Mouse (Mus musculus): ENCODE measurements at regions not wholly inside any gene's neighbourhood (a gene's known extent, or its start where the extent isn't known, plus 50 kb on each side); places are given as distances from the start of the nearest gene placed in this dataset.
A peak's percentile ranks its signal among the peaks of the same experiment; 100 is the strongest.

- WGBS, result 35% methylated on average over 9 of the region's 9 CpGs
- TF ChIP-seq POLR2A (IDR thresholded peaks at IDR 0.05; ENCODE audit: borderline replicate concordance, insufficient read depth, low read length), result no peak
- peak; percentile 46; the same call in 1 of the 2 replicates for TF ChIP-seq CTCF (IDR thresholded peaks at IDR 0.05; ENCODE audit: borderline replicate concordance, insufficient read depth, low read depth, low read length)
- peak; percentile 32 to 34 for DNase-seq
- Histone ChIP-seq H3K4me3 (replicated peaks; ENCODE audit: insufficient read depth, low read depth, low read length) (no peak overlapping the region), H3K27me3 (ENCODE audit: control insufficient read depth, insufficient read depth, low read length) (no peaks in the 10 kb centered on the region), H3K27ac (ENCODE audit: insufficient read depth, low read length) (no peak overlapping the region), H3K4me1 (ENCODE audit: control insufficient read depth, insufficient read depth, low read length) (no peaks in the 10 kb centered on the region)
Measured at GRCm38 (mm10) chr10:91297792-91298460, 116.8 kb upstream of the Tmpo start.

DNA sequence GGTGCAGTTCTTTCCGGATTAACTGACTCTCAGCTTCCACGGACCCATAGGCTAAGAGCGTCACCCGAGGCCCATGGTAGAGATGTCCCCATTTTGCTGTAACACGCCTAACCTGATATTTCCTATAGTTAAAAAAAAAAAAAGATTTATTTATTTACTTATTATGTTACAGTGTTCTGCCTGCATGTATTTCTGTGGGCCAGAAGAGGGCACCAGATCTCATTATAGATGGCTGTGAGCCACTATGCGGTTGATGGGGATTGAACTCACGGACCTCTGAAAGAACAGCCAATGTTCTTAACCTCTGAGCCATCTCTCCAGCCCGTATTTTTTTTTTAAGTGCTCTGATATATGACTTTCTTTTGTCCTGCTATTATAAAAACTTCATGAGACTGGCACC lies 114.2 kb upstream of the Tmpo start:
- 86% methylated on average over 8 of the region's 8 CpGs for WGBS
- DNase-seq, result no peak
- TF ChIP-seq CTCF (IDR thresholded peaks at IDR 0.05; ENCODE audit: borderline replicate concordance, insufficient read depth, low read depth, low read length) (no peak), POLR2A (IDR thresholded peaks at IDR 0.05; ENCODE audit: borderline replicate concordance, insufficient read depth, low read length) (no peak)
- Histone ChIP-seq H3K4me3 (replicated peaks; ENCODE audit: insufficient read depth, low read depth, low read length) (no peak overlapping the region), H3K27me3 (ENCODE audit: control insufficient read depth, insufficient read depth, low read length) (no peaks in the 10 kb centered on the region), H3K4me1 (ENCODE audit: control insufficient read depth, insufficient read depth, low read length) (no peaks in the 10 kb centered on the region), H3K27ac (ENCODE audit: insufficient read depth, low read length) (no peak overlapping the region)

GRCm38 (mm10) chr10:91293226-91293625 lies 112.1 kb upstream of the Tmpo start:
- no peak for TF ChIP-seq CTCF (IDR thresholded peaks at IDR 0.05; ENCODE audit: borderline replicate concordance, insufficient read depth, low read depth, low read length)
- TF ChIP-seq POLR2A (IDR thresholded peaks at IDR 0.05; ENCODE audit: borderline replicate concordance, insufficient read depth, low read length), result no peak
- H3K27ac ChIP-seq (ENCODE audit: insufficient read depth, low read length), result no peak overlapping the region
- no peaks in the 10 kb centered on the region for H3K4me1 ChIP-seq (ENCODE audit: control insufficient read depth, insufficient read depth, low read length)
- WGBS, result 89% methylated on average over 6 of the region's 6 CpGs
- no peak for DNase-seq
- no peak overlapping the region for H3K4me3 ChIP-seq (replicated peaks; ENCODE audit: insufficient read depth, low read depth, low read length)
- no peaks in the 10 kb centered on the region for H3K27me3 ChIP-seq (ENCODE audit: control insufficient read depth, insufficient read depth, low read length)

DNA sequence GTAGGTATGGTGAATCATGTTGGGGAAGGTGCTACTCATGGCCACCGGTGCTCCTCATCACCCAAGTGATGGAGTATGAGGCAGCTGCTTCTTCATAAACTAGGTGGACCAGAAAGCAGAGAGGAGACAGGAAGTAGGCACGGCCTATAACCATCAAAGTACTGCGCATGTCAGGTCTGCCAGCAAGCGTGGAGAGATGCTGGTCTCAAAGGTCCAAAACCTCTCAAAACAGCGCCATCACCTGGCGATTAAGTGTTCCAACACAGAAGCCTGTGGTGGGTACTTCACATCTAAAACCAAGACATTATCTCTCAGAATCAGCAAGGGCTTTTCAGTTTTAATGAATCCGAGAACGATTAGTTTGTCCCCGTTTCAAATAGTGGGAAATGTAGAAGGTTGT lies 103.1 kb upstream of the Tmpo start:
- DNase-seq, result no peak
- Histone ChIP-seq H3K4me3 (replicated peaks; ENCODE audit: insufficient read depth, low read depth, low read length) (no peak overlapping the region), H3K27ac (ENCODE audit: insufficient read depth, low read length) (no peak overlapping the region), H3K4me1 (ENCODE audit: control insufficient read depth, insufficient read depth, low read length) (no peaks in the 10 kb centered on the region), H3K27me3 (ENCODE audit: control insufficient read depth, insufficient read depth, low read length) (no peaks in the 10 kb centered on the region)
- TF ChIP-seq POLR2A (IDR thresholded peaks at IDR 0.05; ENCODE audit: borderline replicate concordance, insufficient read depth, low read length), result no peak
- no peak for TF ChIP-seq CTCF (IDR thresholded peaks at IDR 0.05; ENCODE audit: borderline replicate concordance, insufficient read depth, low read depth, low read length)
- WGBS, result 94% methylated on average over 9 of the region's 9 CpGs

GRCm38 (mm10) chr10:91270955-91271741 lies 90.0 kb upstream of the Tmpo start:
- no peak overlapping the region for H3K4me3 ChIP-seq (replicated peaks; ENCODE audit: insufficient read depth, low read depth, low read length)
- 9% methylated on average over 14 of the region's 14 CpGs for WGBS
- H3K4me1 ChIP-seq (ENCODE audit: control insufficient read depth, insufficient read depth, low read length), result no peaks in the 10 kb centered on the region
- H3K27ac ChIP-seq (ENCODE audit: insufficient read depth, low read length), result no peak overlapping the region
- TF ChIP-seq CTCF (IDR thresholded peaks at IDR 0.05; ENCODE audit: borderline replicate concordance, insufficient read depth, low read depth, low read length) (peak; percentile 95), POLR2A (IDR thresholded peaks at IDR 0.05; ENCODE audit: borderline replicate concordance, insufficient read depth, low read length) (no peak)
- H3K27me3 ChIP-seq (ENCODE audit: control insufficient read depth, insufficient read depth, low read length), result no peaks in the 10 kb centered on the region
- peak; percentile 73 to 85 for DNase-seq

- Histone ChIP-seq H3K4me3 (replicated peaks; ENCODE audit: insufficient read depth, low read depth, low read length) (no peak overlapping the region), H3K4me1 (ENCODE audit: control insufficient read depth, insufficient read depth, low read length) (no peaks in the 10 kb centered on the region), H3K27ac (ENCODE audit: insufficient read depth, low read length) (no peak overlapping the region), H3K27me3 (ENCODE audit: control insufficient read depth, insufficient read depth, low read length) (no peaks in the 10 kb centered on the region)
- no peak for TF ChIP-seq POLR2A (IDR thresholded peaks at IDR 0.05; ENCODE audit: borderline replicate concordance, insufficient read depth, low read length)
- TF ChIP-seq CTCF (IDR thresholded peaks at IDR 0.05; ENCODE audit: borderline replicate concordance, insufficient read depth, low read depth, low read length), result peak; percentile 43; the same call in 1 of the 2 replicates
- peak; percentile 23 to 37 for DNase-seq
- 30% methylated on average over 14 of the region's 14 CpGs for WGBS
Measured at GRCm38 (mm10) chr10:91270268-91270954, 89.3 kb upstream of the Tmpo start.

GRCm38 (mm10) chr10:91267886-91268285 lies 86.8 kb upstream of the Tmpo start:
- no peak overlapping the region for H3K4me3 ChIP-seq (replicated peaks; ENCODE audit: insufficient read depth, low read depth, low read length)
- H3K27me3 ChIP-seq (ENCODE audit: control insufficient read depth, insufficient read depth, low read length), result no peaks in the 10 kb centered on the region
- TF ChIP-seq POLR2A (IDR thresholded peaks at IDR 0.05; ENCODE audit: borderline replicate concordance, insufficient read depth, low read length) (no peak), CTCF (IDR thresholded peaks at IDR 0.05; ENCODE audit: borderline replicate concordance, insufficient read depth, low read depth, low read length) (no peak)
- 85% methylated on average over 6 of the region's 6 CpGs for WGBS
- no peak overlapping the region for H3K27ac ChIP-seq (ENCODE audit: insufficient read depth, low read length)
- DNase-seq, result no peak
- H3K4me1 ChIP-seq (ENCODE audit: control insufficient read depth, insufficient read depth, low read length), result no peaks in the 10 kb centered on the region
